Mouse (Mus musculus): ENCODE results near the gene Ddr2. TPM values are rescaled to one million over a fixed set of nuclear protein-coding genes. Genes with fewer than 3 reads are reported as not detected.
"Not testable (repeated sequence)": the region's sequence is repeated elsewhere in the genome, so short reads cannot be mapped to it uniquely, and the experiment has no call there.

Gene Ddr2
- total RNA-seq, 2 experiments from 2014 or later = 5.9 to 7.7 TPM

- intact Hi-C loops (cut with DNase I) = no loop called here
- peak in 1 of 2 experiments; percentile 44 for DNase-seq (ENCODE audit: extremely low spot score in 1 of 2, low spot score in 2 of 2)
Observed at GRCm38 (mm10) chr1:170111651-170112226, 1.2 kb upstream of the Ddr2 start.

- peak in 1 of 2 experiments; percentile 27 for DNase-seq (ENCODE audit: extremely low spot score in 1 of 2, low spot score in 2 of 2)
Observed at GRCm38 (mm10) chr1:170109776-170110515, 616 bp downstream of the Ddr2 start.

DNA sequence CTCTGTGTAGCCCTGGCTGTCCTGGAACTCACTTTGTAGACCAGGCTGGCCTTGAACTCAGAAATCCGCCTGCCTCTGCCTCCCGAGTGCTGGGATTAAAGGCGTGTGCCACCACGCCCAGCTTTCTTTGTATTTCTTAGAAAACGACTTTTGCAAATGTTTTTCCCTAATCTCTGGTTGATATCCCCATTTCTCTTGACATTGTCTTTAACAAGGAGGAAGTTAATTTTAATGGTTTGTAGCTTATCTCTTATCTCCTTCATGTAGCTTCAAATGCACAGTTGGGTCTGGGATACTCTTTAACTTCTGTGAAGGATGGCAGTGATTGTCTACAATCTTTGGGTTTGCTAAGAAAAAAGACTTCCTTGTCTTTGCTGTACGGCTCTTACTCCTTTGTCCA lies 7.7 kb downstream of the Ddr2 start:
- DNase-seq (ENCODE audit: extremely low spot score in 1 of 2, low spot score in 2 of 2); intact Hi-C loops (cut with DNase I): not testable (repeated sequence)

More at GRCm38 (mm10) chr1:170109776-170110515, 616 bp downstream of the Ddr2 start:
- intact Hi-C loops (cut with DNase I) = no loop called here

GRCm38 (mm10) chr1:170086631-170087030 lies 23.9 kb downstream of the Ddr2 start:
- intact Hi-C loops (cut with DNase I) = no loop called here
- no peak for DNase-seq (ENCODE audit: extremely low spot score in 1 of 2, low spot score in 2 of 2)

DNA sequence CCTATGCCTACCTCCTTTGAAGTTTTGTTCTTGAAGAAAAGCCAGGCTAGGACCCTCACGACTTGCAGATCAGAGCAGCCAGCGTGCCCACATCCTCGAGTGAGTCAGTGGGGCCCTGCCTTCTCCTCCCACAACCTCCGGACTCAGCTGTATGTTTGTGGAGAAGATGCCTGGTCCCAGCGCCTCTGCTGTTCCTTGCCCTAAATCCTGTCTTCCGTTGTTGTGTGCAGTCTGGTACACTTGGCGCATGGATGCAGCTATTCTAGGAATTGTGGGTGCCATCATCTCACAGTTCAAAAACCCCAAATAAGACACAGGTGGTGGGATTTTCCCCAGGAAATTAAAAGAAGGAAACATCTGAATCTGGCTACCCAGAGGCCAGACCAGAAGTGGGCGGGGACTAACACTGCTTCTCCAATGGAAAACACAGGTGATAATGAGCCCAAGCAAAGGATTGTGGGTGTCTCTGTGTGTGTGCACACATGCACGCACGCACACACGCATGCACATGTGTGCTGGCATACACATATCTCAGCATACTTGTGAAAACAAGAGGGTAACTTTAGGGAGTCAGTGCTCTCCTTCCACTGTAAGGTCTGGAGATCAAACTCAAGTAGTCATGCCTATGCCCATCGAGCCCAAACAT lies 26.3 kb downstream of the Ddr2 start:
- intact Hi-C loops (cut with DNase I) = no loop called here
- DNase-seq (ENCODE audit: extremely low spot score in 1 of 2, low spot score in 2 of 2) = no peak

GRCm38 (mm10) chr1:170080907-170081306 lies 29.7 kb downstream of the Ddr2 start:
- intact Hi-C loops (cut with DNase I) = no loop called here
- DNase-seq (ENCODE audit: extremely low spot score in 1 of 2, low spot score in 2 of 2) = no peak

DNA sequence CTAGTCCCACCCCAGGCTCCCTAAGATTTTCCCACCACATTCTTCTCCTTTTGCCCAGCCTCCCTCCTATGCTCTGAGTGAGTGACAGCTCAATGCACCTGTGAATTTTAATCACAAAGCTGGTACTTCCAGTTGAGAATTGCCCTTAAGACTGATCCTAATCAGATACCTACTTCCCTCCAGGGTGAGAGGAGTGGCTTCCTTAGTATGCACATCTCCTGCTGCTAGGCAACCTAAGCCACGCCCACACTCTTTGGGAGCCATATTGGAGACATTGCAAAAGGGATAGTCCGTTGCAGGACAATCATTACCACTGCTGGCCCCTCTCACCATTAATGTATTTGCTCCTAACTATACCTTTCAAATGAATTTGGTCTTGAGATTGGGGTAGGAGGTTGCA lies 31.1 kb downstream of the Ddr2 start:
- intact Hi-C loops (cut with DNase I) = no loop called here

GRCm38 (mm10) chr1:170076339-170076738 lies 34.2 kb downstream of the Ddr2 start:
- DNase-seq (ENCODE audit: extremely low spot score in 1 of 2, low spot score in 2 of 2) = no peak
- intact Hi-C loops (cut with DNase I) = no loop called here

More for the DNA sequence above, 31.1 kb downstream of the Ddr2 start:
- no peak for DNase-seq (ENCODE audit: extremely low spot score in 1 of 2, low spot score in 2 of 2)

GRCm38 (mm10) chr1:170073768-170074167 lies 36.8 kb downstream of the Ddr2 start:
- no peak for DNase-seq (ENCODE audit: extremely low spot score in 1 of 2, low spot score in 2 of 2)
- intact Hi-C loops (cut with DNase I) = no loop called here

GRCm38 (mm10) chr1:170069143-170069542 lies 41.4 kb downstream of the Ddr2 start:
- intact Hi-C loops (cut with DNase I) = no loop called here

GRCm38 (mm10) chr1:170065931-170066330 lies 44.6 kb downstream of the Ddr2 start:
- intact Hi-C loops (cut with DNase I) = no loop called here

More at GRCm38 (mm10) chr1:170069143-170069542, 41.4 kb downstream of the Ddr2 start:
- no peak for DNase-seq (ENCODE audit: extremely low spot score in 1 of 2, low spot score in 2 of 2)

DNA sequence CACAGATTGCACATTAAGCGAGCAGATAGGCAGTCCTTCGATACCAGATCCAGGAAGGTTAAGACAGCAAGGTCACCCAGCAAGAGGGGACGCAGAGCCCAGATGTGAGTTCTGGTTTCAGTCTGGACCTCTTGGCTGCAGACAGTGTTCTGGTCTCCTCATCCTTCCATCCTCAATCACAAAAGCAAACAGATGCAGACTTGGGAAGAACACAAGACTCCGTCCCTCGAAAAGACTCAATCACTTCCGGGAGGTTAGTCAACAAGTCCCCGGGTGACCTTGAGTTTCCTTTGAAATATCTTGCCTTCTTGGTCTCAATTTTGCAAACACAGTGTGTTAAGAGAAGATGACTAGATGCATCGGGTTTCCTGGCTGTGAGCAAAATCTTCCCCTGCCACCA lies 45.6 kb downstream of the Ddr2 start:
- DNase-seq (ENCODE audit: extremely low spot score in 1 of 2, low spot score in 2 of 2) = no peak
- intact Hi-C loops (cut with DNase I) = no loop called here

More at GRCm38 (mm10) chr1:170065931-170066330, 44.6 kb downstream of the Ddr2 start:
- DNase-seq (ENCODE audit: extremely low spot score in 1 of 2, low spot score in 2 of 2) = no peak

DNA sequence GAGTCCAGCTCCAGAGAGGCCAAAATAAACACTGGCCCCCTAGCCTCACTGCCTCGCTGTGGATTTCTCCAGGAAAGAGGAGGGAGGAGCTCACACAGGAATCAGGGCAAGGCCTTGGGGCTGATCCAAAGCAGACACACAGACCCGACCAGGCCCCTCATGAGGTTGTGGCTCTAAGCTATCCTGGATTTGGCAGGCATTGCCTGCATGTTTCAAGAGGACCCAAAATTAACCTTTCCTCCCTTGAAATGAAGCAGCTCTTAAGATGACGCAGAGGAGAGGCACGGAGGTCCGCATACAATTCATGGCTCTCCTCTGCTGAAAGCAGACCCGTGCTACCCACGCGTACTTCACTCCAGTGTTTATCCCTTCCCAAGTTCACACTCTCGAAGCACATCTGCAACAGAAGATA lies 46.5 kb downstream of the Ddr2 start:
- intact Hi-C loops (cut with DNase I) = no loop called here
- DNase-seq (ENCODE audit: extremely low spot score in 1 of 2, low spot score in 2 of 2) = peak in 1 of 2 experiments; percentile 70

- no peak for DNase-seq (ENCODE audit: extremely low spot score in 1 of 2, low spot score in 2 of 2)
- intact Hi-C loops (cut with DNase I) = no loop called here
Observed at GRCm38 (mm10) chr1:170060214-170060613, 50.3 kb downstream of the Ddr2 start.

GRCm38 (mm10) chr1:170059347-170059746 lies 51.2 kb downstream of the Ddr2 start:
- DNase-seq (ENCODE audit: extremely low spot score in 1 of 2, low spot score in 2 of 2) = no peak
- intact Hi-C loops (cut with DNase I) = no loop called here

DNA sequence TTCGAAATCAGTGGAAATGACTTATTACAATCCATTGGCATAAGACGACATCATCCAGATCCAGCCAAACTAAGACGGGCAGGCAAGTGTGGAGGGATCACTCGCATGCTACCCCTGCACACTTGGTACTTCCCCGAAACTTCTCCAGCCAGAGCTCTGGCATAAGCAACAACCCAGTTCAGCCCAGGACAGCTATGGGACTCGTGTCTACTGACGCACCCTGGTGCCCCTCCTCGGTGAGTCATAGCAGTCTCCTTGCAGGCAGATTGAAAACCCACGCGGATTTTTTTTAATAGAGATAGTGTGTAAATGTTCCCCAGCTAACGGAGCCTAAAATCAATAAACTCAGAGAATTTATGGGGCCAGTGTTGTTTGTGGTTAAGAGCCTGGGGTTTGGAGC lies 52.5 kb downstream of the Ddr2 start:
- intact Hi-C loops (cut with DNase I) = no loop called here
- no peak for DNase-seq (ENCODE audit: extremely low spot score in 1 of 2, low spot score in 2 of 2)

GRCm38 (mm10) chr1:170057607-170058006 lies 53.0 kb downstream of the Ddr2 start:
- intact Hi-C loops (cut with DNase I) = no loop called here
- DNase-seq (ENCODE audit: extremely low spot score in 1 of 2, low spot score in 2 of 2) = no peak

DNA sequence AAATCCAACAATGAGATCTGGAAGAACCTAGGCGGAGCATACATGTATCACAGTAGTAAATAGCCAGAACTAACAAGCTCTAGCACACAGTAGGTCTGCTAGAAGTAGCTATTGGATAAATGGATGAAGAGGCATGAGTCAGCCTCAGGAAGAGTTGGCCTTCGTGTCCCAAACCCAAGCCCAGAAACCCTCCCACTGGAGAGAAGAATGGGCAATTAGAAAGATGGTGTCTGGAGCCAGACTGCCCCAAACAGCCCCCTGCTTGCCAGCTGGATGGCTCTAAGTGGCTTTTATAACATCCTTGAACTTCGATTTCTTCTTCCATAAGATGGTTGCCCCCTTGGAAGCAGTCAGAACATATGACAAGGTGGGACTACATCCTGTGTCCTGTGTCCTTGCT lies 53.6 kb downstream of the Ddr2 start:
- DNase-seq (ENCODE audit: extremely low spot score in 1 of 2, low spot score in 2 of 2) = no peak
- intact Hi-C loops (cut with DNase I) = no loop called here

DNA sequence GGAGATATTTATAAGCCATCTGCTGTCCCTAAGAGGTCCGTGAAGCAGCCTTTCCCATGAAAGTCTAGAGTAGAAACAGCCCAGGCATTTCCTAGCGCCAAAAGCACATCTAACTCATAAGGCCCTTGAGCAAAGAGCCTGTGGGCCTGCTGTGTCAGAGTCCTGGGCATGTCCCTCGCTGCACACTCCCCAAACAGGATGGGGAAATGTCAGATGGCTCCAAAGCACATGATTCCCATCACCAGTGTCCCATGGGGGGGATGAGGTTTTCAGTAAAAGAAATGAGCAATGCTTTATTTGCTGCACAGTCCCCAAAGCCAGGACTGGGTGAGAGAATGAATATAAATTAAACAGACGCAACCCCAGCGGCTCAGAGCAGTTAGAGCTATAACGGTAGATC lies 54.3 kb downstream of the Ddr2 start:
- intact Hi-C loops (cut with DNase I) = no loop called here
- DNase-seq (ENCODE audit: extremely low spot score in 1 of 2, low spot score in 2 of 2) = no peak

DNA sequence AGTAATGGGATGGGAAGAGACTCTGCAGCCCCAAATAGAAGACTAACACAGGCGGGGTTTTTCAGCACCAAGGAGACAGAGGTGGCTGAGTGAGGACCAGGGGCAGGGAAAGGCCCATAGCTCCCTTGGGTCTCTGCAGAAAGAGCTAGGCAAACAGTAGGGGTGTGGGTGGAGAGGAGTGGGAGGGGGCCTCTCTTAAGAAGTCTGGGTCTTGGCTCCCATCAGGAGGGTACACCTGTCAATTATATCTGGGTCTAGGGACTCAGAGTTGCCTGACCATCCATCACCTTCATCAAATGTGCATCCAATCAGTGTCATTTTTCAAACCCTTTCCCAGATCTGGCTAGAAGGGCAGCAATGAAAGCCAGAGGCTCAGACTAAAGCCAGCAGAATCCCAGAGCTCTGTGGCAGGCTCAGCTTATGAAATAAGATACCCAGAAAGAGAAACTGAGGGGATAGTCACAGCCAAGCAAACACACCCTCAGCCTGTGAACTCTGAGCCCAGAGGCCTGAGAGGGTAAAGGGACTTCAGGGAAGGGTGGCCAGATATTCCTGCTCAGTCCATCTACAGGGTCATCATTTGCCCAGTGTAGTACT lies 58.0 kb downstream of the Ddr2 start:
- no peak for DNase-seq (ENCODE audit: extremely low spot score in 1 of 2, low spot score in 2 of 2)
- intact Hi-C loops (cut with DNase I) = no loop called here
